Mouse (Mus musculus) spleen, adult 12 weeks (tissue): ENCODE measurements around the gene Numbl.

ENCODE experiments used
- DNase-seq: peaks from one replicate; pipeline ENCODE4 v3.0.0; 2022; ENCODE audit warnings: low spot score

The Numbl gene

GRCm38 (mm10) chr7:27326101-27326880 lies 68.1 kb downstream of the Numbl start:
- no peak for DNase-seq

DNA sequence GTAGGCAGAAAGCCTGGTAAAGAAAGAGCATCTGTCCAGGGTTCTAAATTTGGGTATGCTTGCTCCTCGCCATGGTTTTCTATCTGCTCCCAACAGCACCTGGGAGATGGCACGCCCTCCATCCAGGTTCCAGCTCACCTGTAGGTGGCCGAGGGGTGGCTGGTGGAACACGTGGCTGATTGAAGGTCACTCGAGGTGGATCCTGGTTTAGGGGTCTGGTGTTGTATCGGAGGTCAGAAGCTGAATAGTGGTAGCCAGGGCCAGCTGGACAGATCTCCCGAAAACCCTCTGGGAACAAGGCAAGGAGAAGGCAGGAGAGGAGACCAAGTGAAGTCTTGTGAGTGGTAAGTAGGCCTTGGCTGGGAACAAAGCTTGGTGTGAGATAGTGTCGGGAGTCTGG lies 69.3 kb downstream of the Numbl start:
- no peak for DNase-seq

DNA sequence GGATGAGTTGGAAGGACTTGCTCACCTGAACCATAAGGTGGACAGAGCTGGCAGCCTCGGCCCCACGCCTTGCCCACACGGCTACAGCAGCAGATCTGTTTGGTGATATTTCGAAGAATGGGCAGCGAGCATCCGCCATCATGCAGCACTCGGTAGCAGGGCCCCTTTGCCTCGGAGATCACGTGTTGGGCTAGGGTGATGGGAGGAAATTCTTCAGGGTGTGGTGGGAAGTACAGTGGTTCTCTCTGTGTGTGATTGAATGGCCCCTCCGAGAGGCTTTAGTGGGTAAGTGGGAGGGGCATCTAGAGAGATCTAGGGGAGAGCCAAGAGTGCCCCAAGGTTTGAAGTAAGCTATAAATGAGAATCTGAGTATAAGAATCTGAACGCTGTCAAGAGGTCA lies 69.9 kb downstream of the Numbl start:
- no peak for DNase-seq

DNA sequence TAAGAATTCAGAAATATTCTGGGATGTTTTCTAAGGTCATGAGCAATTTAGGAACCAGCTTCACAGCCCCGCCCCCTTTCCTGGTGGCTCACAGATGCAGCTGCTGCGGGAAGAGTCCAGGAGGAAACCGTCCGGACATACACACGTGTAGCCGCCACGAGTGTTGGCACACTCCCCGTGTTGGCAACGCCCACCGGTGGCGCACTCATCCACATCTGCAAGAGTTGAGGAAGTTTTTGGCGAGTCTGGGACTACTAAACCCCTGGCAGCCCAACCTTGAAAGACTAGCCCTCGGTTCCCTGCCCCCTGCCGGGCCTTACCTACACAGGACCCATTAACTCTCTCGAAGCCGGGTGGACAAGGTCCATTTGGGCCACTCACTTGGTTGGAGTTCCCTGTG lies 70.4 kb downstream of the Numbl start:
- DNase-seq = no peak

- peak; percentile 71 for DNase-seq
Measured at GRCm38 (mm10) chr7:27329326-27329947, 71.2 kb downstream of the Numbl start.

DNA sequence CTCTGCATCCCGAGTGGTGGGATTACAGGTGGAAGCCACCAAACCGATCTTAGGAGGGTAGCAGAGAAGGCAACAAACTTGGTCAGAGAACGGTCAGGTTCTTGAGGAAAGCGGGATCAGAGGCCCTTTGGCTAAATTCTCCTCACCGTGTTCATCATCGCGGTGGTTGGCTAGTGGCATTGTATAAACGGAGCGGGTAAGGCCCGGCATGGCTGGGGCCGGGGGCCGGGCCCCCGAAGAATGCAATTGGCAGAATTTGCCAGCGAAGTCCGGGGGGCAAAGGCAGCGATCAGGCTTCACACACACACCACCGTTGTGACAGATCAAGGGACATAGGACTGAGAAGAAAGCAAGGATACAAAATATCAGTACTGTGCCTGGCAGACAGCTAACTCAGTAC lies 71.7 kb downstream of the Numbl start:
- no peak for DNase-seq

GRCm38 (mm10) chr7:27330709-27331540 lies 72.7 kb downstream of the Numbl start:
- peak; percentile 74 for DNase-seq

- no peak for DNase-seq
Measured at GRCm38 (mm10) chr7:27331541-27331851, 73.3 kb downstream of the Numbl start.
